Mouse (Mus musculus): ENCODE results near the gene 2510009E07Rik. TPM values are rescaled to one million over a fixed set of nuclear protein-coding genes. Genes with fewer than 3 reads are reported as not detected.

The 2510009E07Rik gene
- polyA plus RNA-seq, 1 experiment from 2014 or later: 60.1 TPM

DNA sequence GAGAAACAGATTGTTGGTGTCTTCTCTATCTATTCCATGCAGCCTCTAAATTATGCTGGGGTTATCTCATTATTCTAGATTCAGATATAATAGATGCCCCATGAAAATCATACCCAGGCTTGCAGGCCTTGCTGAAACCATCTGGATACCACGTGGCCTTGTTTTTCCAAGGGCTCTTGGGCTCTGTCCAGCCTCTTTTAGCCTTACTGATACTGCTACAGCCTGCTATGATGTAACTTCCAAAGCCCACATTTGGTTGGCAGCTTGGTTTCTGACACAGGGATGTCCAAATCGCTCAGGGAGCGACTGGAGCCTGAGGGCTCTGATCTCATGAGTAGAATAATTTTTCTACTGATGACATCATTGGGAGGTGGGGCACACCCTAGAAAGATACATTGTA is 48.5 kb downstream of the 2510009E07Rik start:
- ATAC-seq (replicated peaks): no peak
- H3K27ac ChIP-seq: no peak overlapping the region
- WGBS: 89% methylated on average over 3 of the region's 3 CpGs

GRCm38 (mm10) chr16:21644574-21644973 is 49.9 kb downstream of the 2510009E07Rik start:
- Histone ChIP-seq H3K27ac (0 out of 2 replicates have a peak overlapping the region, but pooled peaks have one; percentile 32), H3K9me3 (no peaks in the 10 kb centered on the region), H3K4me3 (no peak overlapping the region), H3K4me1 (peaks cover 4% of the 10 kb centered on the region; the same call in 1 of the 2 replicates), H3K9ac (no peak overlapping the region), H3K36me3 (replicated peaks) (no peaks in the 10 kb centered on the region), H3K4me2 (no peak overlapping the region), H3K27me3 (replicated peaks) (no peaks in the 10 kb centered on the region)
- ATAC-seq (replicated peaks): no peak
- WGBS: 59% methylated on average over 3 of the region's 3 CpGs

More for the DNA sequence above, 48.5 kb downstream of the 2510009E07Rik start:
- H3K27me3 ChIP-seq (replicated peaks): no peaks in the 10 kb centered on the region
- H3K4me2 ChIP-seq: no peak overlapping the region
- H3K4me1 ChIP-seq: peaks cover 4% of the 10 kb centered on the region; the same call in 1 of the 2 replicates
- H3K9ac ChIP-seq: no peak overlapping the region
- no peaks in the 10 kb centered on the region for H3K36me3 ChIP-seq (replicated peaks)
- H3K9me3 ChIP-seq: no peaks in the 10 kb centered on the region
- H3K4me3 ChIP-seq: no peak overlapping the region

DNA sequence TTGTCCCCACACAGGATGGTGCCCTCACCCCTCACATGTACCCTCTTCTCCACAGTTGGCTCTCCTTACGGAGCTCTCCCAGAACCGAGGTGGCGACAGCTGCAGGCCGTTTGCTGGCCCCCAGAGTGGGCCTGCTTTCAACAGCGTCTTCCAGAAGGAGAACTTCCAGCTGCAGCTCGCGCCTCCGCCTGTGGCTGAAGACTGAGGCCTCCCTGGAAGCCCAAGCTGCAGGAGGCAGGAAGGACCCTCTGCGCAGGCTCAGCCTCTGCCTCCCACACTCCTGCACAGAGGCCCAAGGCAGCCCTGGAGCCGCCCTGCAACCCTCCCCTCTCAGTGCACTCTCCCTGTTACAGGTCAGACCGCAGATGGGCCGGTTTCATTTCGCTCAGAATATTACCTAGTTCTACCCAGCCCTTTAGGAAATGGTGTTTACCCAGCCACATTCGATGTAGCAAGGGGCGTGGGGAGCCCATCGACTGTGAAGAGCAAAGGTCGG is 50.4 kb downstream of the 2510009E07Rik start:
- ATAC-seq (replicated peaks): peak; percentile 44

GRCm38 (mm10) chr16:21643621-21644041 is 50.8 kb downstream of the 2510009E07Rik start:
- Histone ChIP-seq H3K27ac (no peak overlapping the region), H3K4me3 (no peak overlapping the region), H3K36me3 (replicated peaks) (no peaks in the 10 kb centered on the region), H3K4me2 (no peak overlapping the region), H3K9me3 (no peaks in the 10 kb centered on the region), H3K9ac (no peak overlapping the region), H3K4me1 (peaks cover 4% of the 10 kb centered on the region; the same call in 1 of the 2 replicates), H3K27me3 (replicated peaks) (no peaks in the 10 kb centered on the region)
- peak; percentile 28 for ATAC-seq (replicated peaks)
- 82% methylated on average over 2 of the region's 2 CpGs for WGBS

More for the DNA sequence above, 50.4 kb downstream of the 2510009E07Rik start:
- Histone ChIP-seq H3K27me3 (replicated peaks) (no peaks in the 10 kb centered on the region), H3K36me3 (replicated peaks) (no peaks in the 10 kb centered on the region), H3K4me3 (no peak overlapping the region), H3K9me3 (no peaks in the 10 kb centered on the region), H3K4me1 (peaks cover 4% of the 10 kb centered on the region; the same call in 1 of the 2 replicates), H3K27ac (0 out of 2 replicates have a peak overlapping the region, but pooled peaks have one; percentile 32), H3K9ac (no peak overlapping the region), H3K4me2 (no peak overlapping the region)
- 43% methylated on average over 17 of the region's 17 CpGs for WGBS

GRCm38 (mm10) chr16:21642906-21643305 is 51.6 kb downstream of the 2510009E07Rik start:
- H3K9ac ChIP-seq: no peak overlapping the region
- H3K27ac ChIP-seq: no peak overlapping the region
- H3K4me2 ChIP-seq: no peak overlapping the region
- 93% methylated on average over 5 of the region's 5 CpGs for WGBS
- H3K4me3 ChIP-seq: no peak overlapping the region
- ATAC-seq (replicated peaks): no peak
- H3K9me3 ChIP-seq: no peaks in the 10 kb centered on the region
- no peaks in the 10 kb centered on the region for H3K36me3 ChIP-seq (replicated peaks)
- H3K27me3 ChIP-seq (replicated peaks): no peaks in the 10 kb centered on the region
- H3K4me1 ChIP-seq: peaks cover 4% of the 10 kb centered on the region; the same call in 1 of the 2 replicates

DNA sequence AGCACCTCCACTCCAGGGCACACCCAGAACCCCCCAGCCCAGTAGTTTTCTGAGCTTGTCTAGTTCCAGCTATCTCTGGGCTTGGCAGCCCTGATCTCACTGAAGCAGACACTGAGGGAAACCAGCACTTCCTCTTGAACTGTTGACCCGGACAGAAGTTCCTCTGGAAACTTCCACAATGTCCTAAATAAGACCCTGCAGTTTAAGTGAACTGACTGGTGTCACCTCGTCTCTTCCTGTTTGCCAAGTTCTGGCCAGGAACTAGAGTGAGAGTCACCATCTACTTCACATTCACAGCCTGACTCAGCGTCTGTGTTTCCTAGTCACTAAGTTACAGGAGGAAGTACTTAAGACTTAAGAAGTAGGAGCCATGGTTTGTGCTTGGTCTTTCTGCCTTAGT is 52.5 kb downstream of the 2510009E07Rik start:
- H3K27ac ChIP-seq: no peak overlapping the region
- 92% methylated on average over 3 of the region's 3 CpGs for WGBS
- H3K27me3 ChIP-seq (replicated peaks): no peaks in the 10 kb centered on the region
- no peak overlapping the region for H3K4me2 ChIP-seq
- H3K36me3 ChIP-seq (replicated peaks): no peaks in the 10 kb centered on the region
- H3K4me1 ChIP-seq: peaks cover 4% of the 10 kb centered on the region; the same call in 1 of the 2 replicates
- H3K4me3 ChIP-seq: no peak overlapping the region
- H3K9me3 ChIP-seq: no peaks in the 10 kb centered on the region
- ATAC-seq (replicated peaks): no peak
- no peak overlapping the region for H3K9ac ChIP-seq

DNA sequence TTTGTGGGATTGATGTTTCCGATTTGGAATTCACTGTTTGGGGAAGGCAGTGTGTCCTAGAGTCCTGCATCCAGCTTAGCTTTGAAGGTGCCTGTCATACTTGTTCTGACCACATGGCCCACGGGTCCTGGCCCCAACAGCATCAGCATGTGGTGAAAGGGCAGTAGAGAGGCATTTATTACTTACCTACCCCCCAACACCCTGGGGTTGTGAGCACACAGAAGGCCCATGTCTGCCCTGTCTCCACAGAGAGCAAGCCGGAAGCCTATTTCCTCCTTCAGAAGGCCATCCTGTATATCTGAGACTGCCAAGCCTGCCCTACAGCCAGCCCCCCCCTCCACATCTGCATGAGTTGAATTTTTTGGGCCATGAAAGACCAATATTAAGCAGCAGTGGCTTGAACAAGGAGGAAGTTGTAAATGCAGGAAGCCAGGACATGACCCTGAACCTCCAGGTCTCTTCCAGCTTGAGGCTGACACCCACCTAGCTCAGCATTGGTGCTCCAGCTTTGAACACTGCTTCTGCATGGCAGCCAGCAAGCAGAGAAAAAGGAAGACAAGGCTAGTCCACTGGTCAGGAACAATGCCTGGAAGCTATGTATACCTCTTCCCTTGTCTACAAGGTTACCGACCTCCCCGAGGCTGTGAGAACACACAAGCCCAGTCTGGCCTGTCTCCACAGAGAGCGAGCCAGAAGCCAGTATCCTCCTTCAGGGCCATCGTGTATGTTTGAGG is 53.5 kb downstream of the 2510009E07Rik start:
- Histone ChIP-seq H3K9ac (no peak overlapping the region), H3K27ac (no peak overlapping the region), H3K27me3 (replicated peaks) (no peaks in the 10 kb centered on the region), H3K4me1 (peaks cover 4% of the 10 kb centered on the region; the same call in 1 of the 2 replicates), H3K4me3 (no peak overlapping the region), H3K9me3 (no peaks in the 10 kb centered on the region), H3K36me3 (replicated peaks) (no peaks in the 10 kb centered on the region), H3K4me2 (no peak overlapping the region)
- no peak for ATAC-seq (replicated peaks)
- 84% methylated on average over 7 of the region's 7 CpGs for WGBS

DNA sequence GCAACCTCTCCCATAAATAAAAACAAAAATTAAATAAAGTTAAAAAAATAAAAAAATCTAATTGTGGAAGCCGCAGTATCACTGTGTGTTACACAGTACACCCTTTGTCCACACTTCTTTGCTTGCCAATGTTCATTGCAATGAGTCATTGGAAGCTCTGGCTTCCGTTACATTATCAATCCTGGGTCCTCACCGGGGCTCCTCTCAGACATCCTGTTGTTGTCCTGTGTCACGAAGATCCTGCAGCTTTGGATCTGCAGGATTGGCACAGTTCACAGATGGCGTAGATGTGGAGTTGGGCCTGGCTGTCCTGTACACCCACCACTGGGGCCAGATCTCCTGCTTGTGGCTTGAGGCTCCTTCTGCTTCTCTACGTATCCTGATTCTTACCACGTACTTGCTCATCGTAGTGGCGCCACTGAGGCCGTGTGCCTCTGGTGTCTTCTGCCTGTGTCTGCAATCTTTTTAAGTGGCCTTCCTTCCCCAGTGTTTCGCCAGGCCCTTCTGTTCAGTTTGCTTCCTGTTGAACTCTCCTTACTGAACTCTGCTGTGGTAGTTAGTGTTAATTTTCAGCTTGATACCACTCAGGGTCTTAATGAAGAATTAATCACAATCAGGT is 57.2 kb downstream of the 2510009E07Rik start:
- Histone ChIP-seq H3K36me3 (replicated peaks) (no peaks in the 10 kb centered on the region), H3K27me3 (replicated peaks) (no peaks in the 10 kb centered on the region), H3K4me3 (no peak overlapping the region), H3K9me3 (no peaks in the 10 kb centered on the region), H3K4me1 (no peaks in the 10 kb centered on the region), H3K4me2 (no peak overlapping the region), H3K9ac (no peak overlapping the region), H3K27ac (no peak overlapping the region)
- 88% methylated on average over 11 of the region's 11 CpGs for WGBS
- no peak for ATAC-seq (replicated peaks)

DNA sequence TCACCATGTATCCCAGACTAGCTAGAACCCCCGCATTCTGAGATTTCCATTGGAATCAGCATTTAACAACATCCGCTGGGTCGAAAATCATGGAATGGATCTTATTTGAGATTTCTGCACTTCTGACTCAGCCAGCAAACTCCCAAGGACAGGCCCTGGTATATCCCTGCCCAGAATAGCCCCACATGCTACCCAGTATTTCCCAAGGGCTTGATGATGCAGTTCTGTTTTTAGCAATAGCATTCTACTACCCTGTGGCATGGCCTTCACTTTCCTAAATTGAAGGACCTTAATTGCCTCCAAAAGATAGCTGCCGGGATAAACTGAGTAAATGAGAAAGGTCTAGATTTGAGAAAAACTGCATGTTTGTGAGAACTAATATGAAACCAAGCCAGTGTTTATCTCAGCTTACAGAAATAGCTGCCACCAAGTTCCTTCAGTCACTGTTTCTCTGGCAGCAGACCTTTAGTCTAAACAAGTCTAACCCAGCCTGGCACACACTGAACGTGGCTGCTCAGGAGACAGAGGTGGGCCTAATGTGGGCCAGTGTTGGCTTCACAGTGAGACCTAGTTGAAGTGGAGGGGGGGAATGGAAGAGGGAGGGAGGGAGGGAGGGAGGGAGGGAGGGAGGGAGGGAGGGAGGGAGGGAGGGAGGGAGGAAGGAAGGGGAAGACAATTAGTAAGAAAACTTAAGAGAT is 58.2 kb downstream of the 2510009E07Rik start:
- Histone ChIP-seq H3K4me2 (no peak overlapping the region), H3K4me1 (no peaks in the 10 kb centered on the region), H3K9me3 (no peaks in the 10 kb centered on the region), H3K27ac (no peak overlapping the region), H3K9ac (no peak overlapping the region), H3K36me3 (replicated peaks) (no peaks in the 10 kb centered on the region), H3K27me3 (replicated peaks) (no peaks in the 10 kb centered on the region), H3K4me3 (no peak overlapping the region)
- WGBS: 89% methylated on average over 5 of the region's 5 CpGs
- ATAC-seq (replicated peaks): no peak

DNA sequence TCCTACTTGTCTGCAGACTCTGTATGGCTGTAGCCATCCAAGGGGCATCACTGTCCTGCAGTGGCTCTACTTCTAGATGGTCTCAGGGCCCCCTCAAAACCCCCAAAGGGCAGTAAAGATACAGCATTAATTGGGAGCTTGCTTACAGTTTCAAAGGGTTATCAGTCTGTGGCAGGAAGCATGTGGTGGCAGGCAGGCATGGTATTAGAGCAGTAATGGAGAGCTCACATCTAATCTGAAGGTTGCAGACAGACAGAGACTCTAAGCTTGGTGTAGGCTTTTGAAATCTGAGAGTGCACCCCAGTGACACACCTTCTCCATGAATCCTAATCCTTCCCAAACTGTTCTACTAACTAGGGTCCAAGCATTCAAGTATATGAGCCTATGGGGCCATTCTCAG is 60.0 kb downstream of the 2510009E07Rik start:
- no peak overlapping the region for H3K9ac ChIP-seq
- H3K27ac ChIP-seq: no peak overlapping the region
- no peak overlapping the region for H3K4me3 ChIP-seq
- H3K27me3 ChIP-seq (replicated peaks): no peaks in the 10 kb centered on the region
- H3K4me2 ChIP-seq: no peak overlapping the region
- H3K4me1 ChIP-seq: no peaks in the 10 kb centered on the region
- no peaks in the 10 kb centered on the region for H3K36me3 ChIP-seq (replicated peaks)
- ATAC-seq (replicated peaks): no peak
- H3K9me3 ChIP-seq: no peaks in the 10 kb centered on the region

- no peak overlapping the region for H3K9ac ChIP-seq
- no peak overlapping the region for H3K27ac ChIP-seq
- H3K4me1 ChIP-seq: peaks cover 9% of the 10 kb centered on the region
- WGBS: 74% methylated on average over 4 of the region's 4 CpGs
- ATAC-seq (replicated peaks): no peak
- H3K4me2 ChIP-seq: no peak overlapping the region
- H3K36me3 ChIP-seq (replicated peaks): no peaks in the 10 kb centered on the region
- no peaks in the 10 kb centered on the region for H3K27me3 ChIP-seq (replicated peaks)
- no peak overlapping the region for H3K4me3 ChIP-seq
- no peaks in the 10 kb centered on the region for H3K9me3 ChIP-seq
Observed at GRCm38 (mm10) chr16:21631815-21632222, 62.6 kb downstream of the 2510009E07Rik start.

DNA sequence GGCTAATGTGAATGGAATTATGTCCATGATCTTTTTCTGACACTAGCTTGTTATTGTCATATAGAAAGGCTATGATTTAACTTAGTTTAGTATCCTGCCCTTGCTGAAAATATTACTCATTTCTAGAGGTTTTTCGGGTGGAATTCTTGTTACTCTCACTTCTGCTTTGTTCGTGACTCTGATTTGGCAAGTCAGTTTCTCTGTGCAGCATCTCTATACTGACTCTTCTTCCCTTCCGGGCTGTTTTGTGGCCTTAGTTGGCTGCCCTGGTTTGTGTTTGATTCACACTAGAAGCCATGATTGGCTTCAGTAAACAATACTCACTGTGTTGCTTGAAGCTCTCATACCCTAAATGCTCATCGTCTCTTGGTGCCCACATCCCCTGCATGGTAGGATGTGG is 63.9 kb downstream of the 2510009E07Rik start:
- WGBS: 92% methylated on average over 4 of the region's 4 CpGs
- no peaks in the 10 kb centered on the region for H3K27me3 ChIP-seq (replicated peaks)
- no peaks in the 10 kb centered on the region for H3K36me3 ChIP-seq (replicated peaks)
- peaks cover 9% of the 10 kb centered on the region for H3K4me1 ChIP-seq
- no peak overlapping the region for H3K4me2 ChIP-seq
- H3K27ac ChIP-seq: no peak overlapping the region
- no peak overlapping the region for H3K4me3 ChIP-seq
- H3K9me3 ChIP-seq: no peaks in the 10 kb centered on the region
- H3K9ac ChIP-seq: no peak overlapping the region
- ATAC-seq (replicated peaks): no peak

Data from midbrain, embryonic 15.5 days (tissue).